In the genomic region with DNA sequence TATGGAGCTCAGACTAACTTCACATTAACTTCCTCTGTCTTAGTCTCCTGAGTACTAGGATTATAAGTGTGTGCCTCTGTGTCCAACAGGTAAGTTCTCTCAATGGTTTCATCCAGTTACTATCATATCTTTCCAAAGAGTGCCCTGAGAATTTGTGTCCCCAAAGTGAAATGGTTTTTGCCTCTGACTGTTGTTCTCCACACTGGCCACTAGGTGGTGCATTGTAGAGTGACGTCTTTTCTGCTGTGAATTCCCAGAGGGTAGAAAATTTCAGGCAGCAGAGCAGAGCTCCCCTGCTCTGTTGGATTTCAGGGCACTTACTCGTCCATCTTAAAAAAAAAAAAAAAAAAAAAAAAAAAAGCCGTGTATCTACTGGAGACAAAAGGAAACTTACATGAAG, we compare ENCODE assay signal across 13 mouse cellular contexts.
DNase-seq lines count a peak whose midpoint lies in the region; ATAC-seq and TF ChIP-seq lines count a peak whose summit lies in the region.
"Had no signal": no experiment of that assay in that cellular context is flagged by ENCODE, and none has a peak within 500 bp of the region (broad histone marks: within the 10 kb centered on the region; RNA-seq: fewer than 3 reads in every experiment).

No protein-coding gene starts in this region.

- H3K4me1 ChIP-seq in intestine, postnatal 0 days (replicated peaks; ENCODE audit: control insufficient read depth, insufficient read depth, low read length): no peaks in the 10 kb centered on the region
- H3K4me1 ChIP-seq in intestine, embryonic 15.5 days (replicated peaks): no peaks in the 10 kb centered on the region
- no peaks in the 10 kb centered on the region for H3K4me1 ChIP-seq in forebrain, embryonic 12.5 days
- H3K4me1 ChIP-seq: heart, embryonic 12.5 days; liver, embryonic 15.5 days had no signal

- ATAC-seq in intestine, postnatal 0 days: no peak
- ATAC-seq in intestine, embryonic 15.5 days: no peak
- peak; percentile 56; the same call in 1 of the 2 replicates for ATAC-seq in granulocyte monocyte progenitor cell, adult 5-6 weeks (replicated peaks; ENCODE audit: poor library complexity, severe bottlenecking)
- ATAC-seq in forebrain, embryonic 12.5 days (ENCODE audit: low FRiP score): no peak
- ATAC-seq: intestine, embryonic 16.5 days had no signal

- no peaks in the 10 kb centered on the region for H3K36me3 ChIP-seq in intestine, postnatal 0 days (ENCODE audit: control insufficient read depth, insufficient read depth)
- H3K36me3 ChIP-seq in intestine, embryonic 15.5 days: no peaks in the 10 kb centered on the region
- H3K36me3 ChIP-seq in forebrain, embryonic 12.5 days (replicated peaks): no peaks in the 10 kb centered on the region
- H3K36me3 ChIP-seq: heart, embryonic 12.5 days; liver, embryonic 15.5 days had no signal

- no peaks in the 10 kb centered on the region for H3K27me3 ChIP-seq in intestine, postnatal 0 days (replicated peaks; ENCODE audit: control insufficient read depth, insufficient read depth, low read length)
- H3K27me3 ChIP-seq in intestine, embryonic 15.5 days (replicated peaks): no peaks in the 10 kb centered on the region
- no peaks in the 10 kb centered on the region for H3K27me3 ChIP-seq in forebrain, embryonic 12.5 days
- H3K27me3 ChIP-seq: heart, embryonic 12.5 days; liver, embryonic 15.5 days had no signal

- peak; percentile 25 for DNase-seq in thymus, postnatal 0 days (ENCODE audit: low spot score)
- no peak for DNase-seq in thymus, postnatal 10 days (ENCODE audit: low spot score in 2 of 2)
- no peak for DNase-seq in cerebellum, adult 9-11 months
- DNase-seq in heart, postnatal 36 days: no peak
- DNase-seq: right cerebral cortex, postnatal 14 days; thymus, adult 18-20 months had no signal

- H3K4me3 ChIP-seq in intestine, postnatal 0 days (ENCODE audit: low read depth, low read length): no peak overlapping the region
- H3K4me3 ChIP-seq in intestine, embryonic 15.5 days (replicated peaks): no peak overlapping the region
- H3K4me3 ChIP-seq in forebrain, embryonic 12.5 days (replicated peaks): no peak overlapping the region
- H3K4me3 ChIP-seq: heart, embryonic 12.5 days; liver, embryonic 15.5 days had no signal

- H3K9ac ChIP-seq in intestine, postnatal 0 days (ENCODE audit: low read depth, low read length): no peak overlapping the region
- no peak overlapping the region for H3K9ac ChIP-seq in intestine, embryonic 15.5 days
- H3K9ac ChIP-seq in forebrain, embryonic 12.5 days: no peak overlapping the region
- H3K9ac ChIP-seq: heart, embryonic 12.5 days; liver, embryonic 15.5 days had no signal

- WGBS in intestine, postnatal 0 days: 44% methylated on average over 3 of the region's 3 CpGs
- WGBS in intestine, embryonic 15.5 days: 44% methylated on average over 3 of the region's 3 CpGs
- 46% methylated on average over 3 of the region's 3 CpGs for WGBS in forebrain, embryonic 12.5 days

- peak; percentile 61 for TF ChIP-seq CTCF in intestine, postnatal 0 days (IDR thresholded peaks at IDR 0.05; ENCODE audit: low read depth)

- H3K4me2 ChIP-seq in intestine, postnatal 0 days (replicated peaks; ENCODE audit: low read depth): no peak overlapping the region
- H3K4me2 ChIP-seq in intestine, embryonic 15.5 days (replicated peaks): no peak overlapping the region
- H3K4me2 ChIP-seq in forebrain, embryonic 12.5 days: no peak overlapping the region
- H3K4me2 ChIP-seq: heart, embryonic 12.5 days; liver, embryonic 15.5 days had no signal

- H3K27ac ChIP-seq in intestine, postnatal 0 days (ENCODE audit: low read depth, low read length): no peak overlapping the region
- no peak overlapping the region for H3K27ac ChIP-seq in intestine, embryonic 15.5 days
- no peak overlapping the region for H3K27ac ChIP-seq in forebrain, embryonic 12.5 days
- H3K27ac ChIP-seq: liver, embryonic 15.5 days had no signal

- no peaks in the 10 kb centered on the region for H3K9me3 ChIP-seq in intestine, postnatal 0 days (ENCODE audit: control insufficient read depth)
- H3K9me3 ChIP-seq in intestine, embryonic 15.5 days: no peaks in the 10 kb centered on the region
- no peaks in the 10 kb centered on the region for H3K9me3 ChIP-seq in forebrain, embryonic 12.5 days
- H3K9me3 ChIP-seq: liver, embryonic 15.5 days had no signal

- intact Hi-C loops in heart, postnatal 36 days (cut with DNase I): no loop called here
